Mouse (Mus musculus): Measurements from ENCODE around the gene Notch2. TPM values are rescaled to one million over a fixed set of nuclear protein-coding genes. Genes with fewer than 3 reads are reported as not detected.
A peak's percentile ranks its signal among the peaks of the same experiment; 100 is the strongest.

The Notch2 gene
- polyA plus RNA-seq, 1 experiment from 2014 or later, result 42.1 TPM

DNA sequence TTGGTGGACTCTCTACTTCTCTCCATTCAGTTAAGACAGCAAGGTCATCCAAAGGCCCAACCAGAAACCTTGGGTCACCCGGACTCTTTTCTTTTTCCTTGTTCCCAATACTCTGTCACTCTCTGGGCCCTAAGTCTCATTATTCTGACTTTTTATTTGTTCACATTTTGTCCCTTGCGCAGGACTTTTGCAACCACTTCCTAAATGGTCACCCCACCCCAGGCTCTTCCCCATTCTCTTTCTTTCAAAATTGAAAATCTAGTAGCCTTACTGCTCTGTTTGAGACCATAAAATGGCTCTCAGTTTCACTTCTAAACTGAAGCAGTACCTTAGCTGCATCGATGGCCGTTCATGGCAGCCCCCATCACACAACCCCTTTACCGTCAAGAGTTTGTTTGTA, 18.5 kb upstream of the Notch2 start:
- WGBS, result 91% methylated on average over 5 of the region's 5 CpGs
- Histone ChIP-seq H3K9ac (no peak overlapping the region), H3K4me2 (replicated peaks) (no peak overlapping the region), H3K4me1 (no peaks in the 10 kb centered on the region), H3K4me3 (no peak overlapping the region), H3K36me3 (no peaks in the 10 kb centered on the region), H3K27me3 (no peaks in the 10 kb centered on the region), H3K9me3 (no peaks in the 10 kb centered on the region), H3K27ac (no peak overlapping the region)
- ATAC-seq (ENCODE audit: insufficient number of reproducible peaks, insufficient read depth, low FRiP score, low TSS enrichment), result no peak

DNA sequence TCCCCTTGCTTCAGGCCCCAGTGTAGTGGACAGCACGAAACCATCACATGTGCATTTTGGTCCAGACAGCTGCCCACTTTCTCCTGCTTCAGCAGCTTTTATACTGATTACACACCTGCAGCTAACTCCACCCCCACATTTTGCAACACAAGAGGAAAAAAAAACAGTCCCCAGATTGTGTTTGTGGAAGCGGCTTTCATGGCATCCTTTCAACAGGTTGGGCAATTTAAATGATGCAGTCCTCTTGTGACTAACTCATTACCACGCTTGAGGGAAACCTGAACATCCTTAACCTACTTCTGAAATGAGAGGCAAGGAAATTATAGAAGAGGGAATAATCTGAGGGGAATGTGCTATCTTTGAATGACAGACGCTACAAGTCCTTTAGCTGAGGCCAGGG, 15.0 kb upstream of the Notch2 start:
- Histone ChIP-seq H3K4me3 (no peak overlapping the region), H3K4me1 (no peaks in the 10 kb centered on the region), H3K9me3 (no peaks in the 10 kb centered on the region), H3K27ac (no peak overlapping the region), H3K4me2 (replicated peaks) (no peak overlapping the region), H3K36me3 (no peaks in the 10 kb centered on the region), H3K27me3 (no peaks in the 10 kb centered on the region), H3K9ac (no peak overlapping the region)
- no peak for ATAC-seq (ENCODE audit: insufficient number of reproducible peaks, insufficient read depth, low FRiP score, low TSS enrichment)
- 74% methylated on average over 4 of the region's 4 CpGs for WGBS

GRCm38 (mm10) chr3:98003558-98003957, 9.8 kb upstream of the Notch2 start:
- no peak overlapping the region for H3K27ac ChIP-seq
- no peak overlapping the region for H3K4me3 ChIP-seq
- H3K27me3 ChIP-seq, result no peaks in the 10 kb centered on the region
- no peak for ATAC-seq (ENCODE audit: insufficient number of reproducible peaks, insufficient read depth, low FRiP score, low TSS enrichment)
- H3K9me3 ChIP-seq, result no peaks in the 10 kb centered on the region
- no peak overlapping the region for H3K9ac ChIP-seq
- H3K4me1 ChIP-seq, result no peaks in the 10 kb centered on the region
- no peaks in the 10 kb centered on the region for H3K36me3 ChIP-seq
- H3K4me2 ChIP-seq (replicated peaks), result no peak overlapping the region
- whole genome bisulfite sequencing, result 85% methylated on average over 4 of the region's 4 CpGs

DNA sequence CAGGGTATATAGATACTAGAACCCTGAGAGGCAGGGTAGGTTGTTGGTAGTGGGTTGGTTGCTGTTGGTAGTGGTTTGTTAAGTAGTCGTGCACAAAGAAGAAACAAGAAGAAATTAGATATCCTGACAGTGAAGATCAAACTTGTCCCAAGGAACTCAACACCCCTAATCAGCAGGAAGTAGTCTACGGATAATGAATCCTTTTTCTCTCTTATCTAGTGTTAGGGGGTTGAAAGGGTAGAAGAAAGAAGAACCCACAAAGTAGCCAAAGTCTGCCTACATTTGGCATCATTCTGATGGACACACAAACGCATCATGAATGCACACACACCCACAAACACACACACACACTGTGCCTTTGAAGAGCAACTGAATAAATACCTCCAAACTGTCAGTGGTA, 9.1 kb upstream of the Notch2 start:
- H3K27me3 ChIP-seq, result no peaks in the 10 kb centered on the region
- no peak overlapping the region for H3K4me3 ChIP-seq
- H3K27ac ChIP-seq, result no peak overlapping the region
- ATAC-seq (ENCODE audit: insufficient number of reproducible peaks, insufficient read depth, low FRiP score, low TSS enrichment), result no peak
- H3K4me2 ChIP-seq (replicated peaks), result no peak overlapping the region
- no peaks in the 10 kb centered on the region for H3K9me3 ChIP-seq
- WGBS, result 67% methylated on average over 3 of the region's 3 CpGs
- H3K36me3 ChIP-seq, result no peaks in the 10 kb centered on the region
- H3K4me1 ChIP-seq, result no peaks in the 10 kb centered on the region
- H3K9ac ChIP-seq, result no peak overlapping the region

GRCm38 (mm10) chr3:98005306-98005705, 8.0 kb upstream of the Notch2 start:
- H3K4me2 ChIP-seq (replicated peaks), result no peak overlapping the region
- no peaks in the 10 kb centered on the region for H3K4me1 ChIP-seq
- H3K27ac ChIP-seq, result no peak overlapping the region
- no peaks in the 10 kb centered on the region for H3K9me3 ChIP-seq
- H3K9ac ChIP-seq, result no peak overlapping the region
- no peak overlapping the region for H3K4me3 ChIP-seq
- 78% methylated on average over 5 of the region's 5 CpGs for WGBS
- H3K36me3 ChIP-seq, result no peaks in the 10 kb centered on the region
- H3K27me3 ChIP-seq, result no peaks in the 10 kb centered on the region
- no peak for ATAC-seq (ENCODE audit: insufficient number of reproducible peaks, insufficient read depth, low FRiP score, low TSS enrichment)

- no peak for ATAC-seq (ENCODE audit: insufficient number of reproducible peaks, insufficient read depth, low FRiP score, low TSS enrichment)
- H3K4me3 ChIP-seq, result no peak overlapping the region
- H3K4me2 ChIP-seq (replicated peaks), result no peak overlapping the region
- H3K36me3 ChIP-seq, result no peaks in the 10 kb centered on the region
- H3K4me1 ChIP-seq, result no peaks in the 10 kb centered on the region
- H3K27me3 ChIP-seq, result no peaks in the 10 kb centered on the region
- no peak overlapping the region for H3K27ac ChIP-seq
- WGBS, result 76% methylated on average over 8 of the region's 8 CpGs
- no peaks in the 10 kb centered on the region for H3K9me3 ChIP-seq
- H3K9ac ChIP-seq, result no peak overlapping the region
Measured at GRCm38 (mm10) chr3:98006046-98006691, 7.2 kb upstream of the Notch2 start.

DNA sequence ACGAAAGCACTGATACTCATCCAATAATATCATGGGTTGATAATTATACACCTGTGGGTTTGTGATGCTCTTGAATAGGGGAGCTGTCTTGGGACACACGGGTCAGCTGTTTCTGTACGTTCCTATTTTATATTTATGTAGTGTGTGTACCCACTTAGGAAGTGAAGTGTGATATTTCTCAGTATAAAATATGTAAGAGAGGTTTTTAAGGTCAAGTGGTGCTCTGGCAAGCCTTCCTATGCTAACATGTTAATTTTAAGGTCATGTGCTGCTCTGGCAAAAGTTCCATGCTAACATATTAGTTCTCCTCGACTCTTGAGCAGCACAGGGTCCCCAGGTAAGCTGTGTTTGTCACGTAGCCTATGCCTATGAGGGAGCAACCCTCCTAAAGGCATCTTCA, 6.4 kb upstream of the Notch2 start:
- Histone ChIP-seq H3K4me3 (no peak overlapping the region), H3K27ac (no peak overlapping the region), H3K9ac (no peak overlapping the region), H3K4me1 (no peaks in the 10 kb centered on the region), H3K36me3 (no peaks in the 10 kb centered on the region), H3K4me2 (replicated peaks) (no peak overlapping the region), H3K27me3 (no peaks in the 10 kb centered on the region), H3K9me3 (no peaks in the 10 kb centered on the region)
- no peak for ATAC-seq (ENCODE audit: insufficient number of reproducible peaks, insufficient read depth, low FRiP score, low TSS enrichment)
- WGBS, result 82% methylated on average over 5 of the region's 5 CpGs

DNA sequence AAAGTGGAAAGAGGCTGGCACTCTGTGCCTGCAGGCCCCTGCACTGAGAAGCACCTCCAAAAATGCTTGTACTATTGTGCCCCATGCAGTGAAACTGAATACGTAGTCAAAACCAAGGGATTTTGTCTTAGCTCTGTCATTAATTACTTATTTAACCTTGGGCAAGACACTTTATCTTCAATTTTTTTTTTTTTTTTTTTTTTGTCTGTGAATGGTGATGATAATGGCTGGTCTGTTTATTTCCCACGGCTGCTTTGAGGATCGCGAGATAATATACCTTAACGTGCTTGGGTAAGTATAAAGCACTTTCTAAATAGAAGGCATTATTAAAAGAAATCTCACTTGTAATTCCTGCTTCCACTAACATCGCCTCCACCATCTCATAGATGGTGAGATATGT, 5.2 kb upstream of the Notch2 start:
- Histone ChIP-seq H3K9ac (no peak overlapping the region), H3K4me2 (replicated peaks) (no peak overlapping the region), H3K36me3 (no peaks in the 10 kb centered on the region), H3K9me3 (no peaks in the 10 kb centered on the region), H3K4me3 (no peak overlapping the region), H3K27me3 (no peaks in the 10 kb centered on the region), H3K27ac (no peak overlapping the region), H3K4me1 (no peaks in the 10 kb centered on the region)
- ATAC-seq (ENCODE audit: insufficient number of reproducible peaks, insufficient read depth, low FRiP score, low TSS enrichment), result no peak
- WGBS, result 80% methylated on average over 6 of the region's 6 CpGs

GRCm38 (mm10) chr3:98009190-98009840, 4.0 kb upstream of the Notch2 start:
- Histone ChIP-seq H3K4me2 (replicated peaks) (no peak overlapping the region), H3K9ac (no peak overlapping the region), H3K9me3 (no peaks in the 10 kb centered on the region), H3K27ac (no peak overlapping the region), H3K27me3 (no peaks in the 10 kb centered on the region), H3K4me1 (no peaks in the 10 kb centered on the region), H3K4me3 (no peak overlapping the region), H3K36me3 (no peaks in the 10 kb centered on the region)
- ATAC-seq (ENCODE audit: insufficient number of reproducible peaks, insufficient read depth, low FRiP score, low TSS enrichment), result no peak
- 63% methylated on average over 7 of the region's 7 CpGs for WGBS

DNA sequence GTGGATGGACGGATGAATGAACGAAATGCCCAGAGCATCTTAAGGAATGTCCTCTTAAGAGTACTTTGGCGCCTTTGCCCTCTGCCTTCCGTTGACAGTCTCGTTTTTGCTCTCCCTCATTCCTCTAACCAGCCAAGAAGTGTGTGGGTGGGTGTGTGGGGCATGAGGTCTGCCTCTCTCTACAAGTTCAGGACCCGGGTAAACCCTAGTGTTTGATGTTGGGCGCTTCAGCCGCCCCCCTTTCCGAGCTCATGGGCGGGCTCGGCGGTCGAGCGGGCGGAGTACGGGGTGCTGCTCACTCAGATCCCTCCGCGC, 284 bp upstream of the Notch2 start:
- H3K9ac ChIP-seq, result peak overlapping the region; percentile 89
- H3K27me3 ChIP-seq, result no peaks in the 10 kb centered on the region
- ATAC-seq (ENCODE audit: insufficient number of reproducible peaks, insufficient read depth, low FRiP score, low TSS enrichment), result no peak; the same call in 1 of the 2 replicates
- peak overlapping the region; percentile 94; the same call in 1 of the 2 replicates for H3K27ac ChIP-seq
- H3K36me3 ChIP-seq, result no peaks in the 10 kb centered on the region
- no peaks in the 10 kb centered on the region for H3K9me3 ChIP-seq
- H3K4me3 ChIP-seq, result peak overlapping the region; percentile 89
- peaks cover 33% of the 10 kb centered on the region for H3K4me1 ChIP-seq
- peak overlapping the region; percentile 58 for H3K4me2 ChIP-seq (replicated peaks)
- 0% methylated on average over 18 of the region's 18 CpGs for WGBS

GRCm38 (mm10) chr3:98015205-98016171, 2.2 kb downstream of the Notch2 start:
- Histone ChIP-seq H3K27me3 (no peaks in the 10 kb centered on the region), H3K9ac (peak overlapping the region; percentile 89), H3K4me1 (peaks cover 53% of the 10 kb centered on the region), H3K36me3 (no peaks in the 10 kb centered on the region), H3K9me3 (no peaks in the 10 kb centered on the region), H3K27ac (no peak overlapping the region), H3K4me3 (peak overlapping the region; percentile 89), H3K4me2 (replicated peaks) (peak overlapping the region; percentile 58)
- 58% methylated on average over 14 of the region's 14 CpGs for WGBS
- no peak for ATAC-seq (ENCODE audit: insufficient number of reproducible peaks, insufficient read depth, low FRiP score, low TSS enrichment)

Data from embryonic facial prominence, embryonic 12.5 days (tissue).